Mouse (Mus musculus) C2C12 (cell line): Measurements from ENCODE around the gene Sox6.

Experiments
- MAX ChIP-seq: IDR thresholded peaks from one replicate; pipeline ENCODE4 v1.6.1; 2011; ENCODE audit warnings: mild to moderate bottlenecking, control low read depth
- MYOG ChIP-seq: IDR thresholded peaks from one replicate; pipeline ENCODE4 v1.6.1; 2011; ENCODE audit not compliant: control insufficient read depth, insufficient read length; ENCODE audit errors: extremely low read depth

DNA sequence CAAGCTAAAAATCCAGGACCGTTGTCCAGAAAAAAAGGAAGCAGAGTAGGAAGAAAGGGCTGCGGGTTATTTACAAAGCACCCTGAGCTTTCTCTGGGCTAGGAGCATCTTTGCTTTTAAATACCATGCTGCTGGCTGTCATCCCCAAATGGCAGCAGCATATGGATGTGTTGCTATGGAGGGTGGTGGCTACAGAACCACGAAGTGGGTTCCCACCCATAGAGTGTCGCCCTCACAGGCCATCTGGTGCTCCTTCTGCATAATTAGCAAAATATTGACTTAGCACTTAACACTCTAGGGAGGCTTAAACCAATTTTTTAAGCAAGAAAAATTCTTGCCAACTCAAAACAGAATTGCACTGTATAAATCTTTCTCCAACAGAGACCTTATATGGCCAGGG is 72.4 kb downstream of the Sox6 start:
- no peak for TF ChIP-seq MAX
- TF ChIP-seq MYOG, result no peak
